Mouse (Mus musculus): ENCODE data around the gene Gm20481. TPM values are rescaled to one million over a fixed set of nuclear protein-coding genes. Genes with fewer than 3 reads are reported as not detected.

The Gm20481 gene
- polyA plus RNA-seq, 1 experiment: not detected

- DNase-seq (ENCODE audit: low read depth in 1 of 2, low spot score in 2 of 2): no peak
- TF ChIP-seq POLR2A (IDR thresholded peaks at IDR 0.05; ENCODE audit: low read depth, low read length) (no peak), CTCF (IDR thresholded peaks at IDR 0.05; ENCODE audit: extremely low read depth, insufficient read depth, insufficient read length, insufficient replicate concordance) (no peak)
- Histone ChIP-seq H3K27me3 (ENCODE audit: control insufficient read depth, insufficient read depth, low read length) (no peaks in the 10 kb centered on the region), H3K4me1 (ENCODE audit: control insufficient read depth, insufficient read depth, insufficient read length) (peaks cover 7% of the 10 kb centered on the region; the same call in 1 of the 2 replicates), H3K4me3 (ENCODE audit: extremely low read depth, insufficient read depth, insufficient read length) (peak overlapping the region; percentile 82), H3K36me3 (ENCODE audit: control insufficient read depth, insufficient read depth, low read length) (peaks cover 2% of the 10 kb centered on the region; the same call in 1 of the 2 replicates), H3K27ac (ENCODE audit: insufficient read depth, low read length) (peak overlapping the region; percentile 51)
- WGBS: under 1% methylated on average over 29 of the region's 29 CpGs
These were observed 17.9 kb upstream of the Gm20481 start for GRCm38 (mm10) chr17:34951636-34952377.

- Histone ChIP-seq H3K27ac (ENCODE audit: insufficient read depth, low read length) (peak overlapping the region; percentile 51), H3K27me3 (ENCODE audit: control insufficient read depth, insufficient read depth, low read length) (no peaks in the 10 kb centered on the region), H3K4me3 (ENCODE audit: extremely low read depth, insufficient read depth, insufficient read length) (peak overlapping the region; percentile 82), H3K36me3 (ENCODE audit: control insufficient read depth, insufficient read depth, low read length) (peaks cover 2% of the 10 kb centered on the region; the same call in 1 of the 2 replicates), H3K4me1 (ENCODE audit: control insufficient read depth, insufficient read depth, insufficient read length) (peaks cover 7% of the 10 kb centered on the region; the same call in 1 of the 2 replicates)
- DNase-seq (ENCODE audit: low read depth in 1 of 2, low spot score in 2 of 2): peak; percentile 68 to 69
- WGBS: under 1% methylated on average over 23 of the region's 23 CpGs
- TF ChIP-seq CTCF (IDR thresholded peaks at IDR 0.05; ENCODE audit: extremely low read depth, insufficient read depth, insufficient read length, insufficient replicate concordance) (peak; percentile 29; the same call in 1 of the 2 replicates), POLR2A (IDR thresholded peaks at IDR 0.05; ENCODE audit: low read depth, low read length) (peak; percentile 74)
These were observed 17.2 kb upstream of the Gm20481 start for GRCm38 (mm10) chr17:34952378-34953040.

- 89% methylated on average over 3 of the region's 3 CpGs for WGBS
These were observed 16.5 kb upstream of the Gm20481 start for GRCm38 (mm10) chr17:34953258-34953657.

GRCm38 (mm10) chr17:34953904-34954303 is 15.8 kb upstream of the Gm20481 start:
- Histone ChIP-seq H3K27me3 (ENCODE audit: control insufficient read depth, insufficient read depth, low read length) (no peaks in the 10 kb centered on the region), H3K36me3 (ENCODE audit: control insufficient read depth, insufficient read depth, low read length) (peaks cover 2% of the 10 kb centered on the region; the same call in 1 of the 2 replicates), H3K27ac (ENCODE audit: insufficient read depth, low read length) (no peak overlapping the region), H3K4me3 (ENCODE audit: extremely low read depth, insufficient read depth, insufficient read length) (no peak overlapping the region), H3K4me1 (ENCODE audit: control insufficient read depth, insufficient read depth, insufficient read length) (peaks cover 7% of the 10 kb centered on the region; the same call in 1 of the 2 replicates)
- no peak for TF ChIP-seq CTCF (IDR thresholded peaks at IDR 0.05; ENCODE audit: extremely low read depth, insufficient read depth, insufficient read length, insufficient replicate concordance)
- TF ChIP-seq POLR2A (IDR thresholded peaks at IDR 0.05; ENCODE audit: low read depth, low read length): no peak
- no peak for DNase-seq (ENCODE audit: low read depth in 1 of 2, low spot score in 2 of 2)
- 92% methylated on average over 4 of the region's 4 CpGs for WGBS

More at GRCm38 (mm10) chr17:34953258-34953657, 16.5 kb upstream of the Gm20481 start:
- Histone ChIP-seq H3K36me3 (ENCODE audit: control insufficient read depth, insufficient read depth, low read length) (peaks cover 2% of the 10 kb centered on the region; the same call in 1 of the 2 replicates), H3K4me1 (ENCODE audit: control insufficient read depth, insufficient read depth, insufficient read length) (peaks cover 7% of the 10 kb centered on the region; the same call in 1 of the 2 replicates), H3K27ac (ENCODE audit: insufficient read depth, low read length) (no peak overlapping the region), H3K27me3 (ENCODE audit: control insufficient read depth, insufficient read depth, low read length) (no peaks in the 10 kb centered on the region), H3K4me3 (ENCODE audit: extremely low read depth, insufficient read depth, insufficient read length) (no peak overlapping the region)
- no peak for TF ChIP-seq POLR2A (IDR thresholded peaks at IDR 0.05; ENCODE audit: low read depth, low read length)
- TF ChIP-seq CTCF (IDR thresholded peaks at IDR 0.05; ENCODE audit: extremely low read depth, insufficient read depth, insufficient read length, insufficient replicate concordance): no peak
- DNase-seq (ENCODE audit: low read depth in 1 of 2, low spot score in 2 of 2): no peak

GRCm38 (mm10) chr17:34954831-34955230 is 14.9 kb upstream of the Gm20481 start:
- no peak for DNase-seq (ENCODE audit: low read depth in 1 of 2, low spot score in 2 of 2)
- TF ChIP-seq CTCF (IDR thresholded peaks at IDR 0.05; ENCODE audit: extremely low read depth, insufficient read depth, insufficient read length, insufficient replicate concordance) (no peak), POLR2A (IDR thresholded peaks at IDR 0.05; ENCODE audit: low read depth, low read length) (no peak)
- H3K27me3 ChIP-seq (ENCODE audit: control insufficient read depth, insufficient read depth, low read length): no peaks in the 10 kb centered on the region
- no peak overlapping the region for H3K27ac ChIP-seq (ENCODE audit: insufficient read depth, low read length)
- peaks cover 7% of the 10 kb centered on the region; the same call in 1 of the 2 replicates for H3K4me1 ChIP-seq (ENCODE audit: control insufficient read depth, insufficient read depth, insufficient read length)
- H3K36me3 ChIP-seq (ENCODE audit: control insufficient read depth, insufficient read depth, low read length): no peaks in the 10 kb centered on the region; the same call in 1 of the 2 replicates
- no peak overlapping the region for H3K4me3 ChIP-seq (ENCODE audit: extremely low read depth, insufficient read depth, insufficient read length)
- WGBS: 95% methylated on average over 4 of the region's 4 CpGs

GRCm38 (mm10) chr17:34955884-34956283 is 13.8 kb upstream of the Gm20481 start:
- no peak for DNase-seq (ENCODE audit: low read depth in 1 of 2, low spot score in 2 of 2)
- no peaks in the 10 kb centered on the region for H3K27me3 ChIP-seq (ENCODE audit: control insufficient read depth, insufficient read depth, low read length)
- H3K4me3 ChIP-seq (ENCODE audit: extremely low read depth, insufficient read depth, insufficient read length): no peak overlapping the region
- H3K36me3 ChIP-seq (ENCODE audit: control insufficient read depth, insufficient read depth, low read length): no peaks in the 10 kb centered on the region
- TF ChIP-seq POLR2A (IDR thresholded peaks at IDR 0.05; ENCODE audit: low read depth, low read length): no peak
- no peak for TF ChIP-seq CTCF (IDR thresholded peaks at IDR 0.05; ENCODE audit: extremely low read depth, insufficient read depth, insufficient read length, insufficient replicate concordance)
- H3K27ac ChIP-seq (ENCODE audit: insufficient read depth, low read length): no peak overlapping the region
- H3K4me1 ChIP-seq (ENCODE audit: control insufficient read depth, insufficient read depth, insufficient read length): peaks cover 7% of the 10 kb centered on the region; the same call in 1 of the 2 replicates
- 88% methylated on average over 3 of the region's 3 CpGs for WGBS
